Mouse (Mus musculus): Measurements from ENCODE around the gene Tnpo1.

- TF ChIP-seq CTCF (conservative IDR thresholded peaks at IDR 0.05; ENCODE audit: insufficient read depth, insufficient read length, low read depth, low read length) = no peak
- TF ChIP-seq POLR2A (IDR thresholded peaks at IDR 0.05; ENCODE audit: low read depth, low read length) = no peak
Measured at GRCm38 (mm10) chr13:98883774-98884173, 42.4 kb downstream of the Tnpo1 start.
